Mouse (Mus musculus) cerebellum, adult 2 months (tissue): ENCODE results near the gene Lhfpl3.

Experiments
- CTCF ChIP-seq: fragments of 200-500 bp; IDR thresholded peaks from 2 replicates; pipeline ENCODE4 v1.5.1; 2011; ENCODE audit warnings: low read depth, mild to moderate bottlenecking, control low read depth, low read length, moderate library complexity, borderline replicate concordance; ENCODE audit not compliant: insufficient read depth
- POLR2A ChIP-seq: fragments of 200-500 bp; IDR thresholded peaks from 2 replicates; pipeline ENCODE4 v1.6.1; 2011; ENCODE audit warnings: low read length, control low read depth, borderline replicate concordance; ENCODE audit not compliant: insufficient read depth

DNA sequence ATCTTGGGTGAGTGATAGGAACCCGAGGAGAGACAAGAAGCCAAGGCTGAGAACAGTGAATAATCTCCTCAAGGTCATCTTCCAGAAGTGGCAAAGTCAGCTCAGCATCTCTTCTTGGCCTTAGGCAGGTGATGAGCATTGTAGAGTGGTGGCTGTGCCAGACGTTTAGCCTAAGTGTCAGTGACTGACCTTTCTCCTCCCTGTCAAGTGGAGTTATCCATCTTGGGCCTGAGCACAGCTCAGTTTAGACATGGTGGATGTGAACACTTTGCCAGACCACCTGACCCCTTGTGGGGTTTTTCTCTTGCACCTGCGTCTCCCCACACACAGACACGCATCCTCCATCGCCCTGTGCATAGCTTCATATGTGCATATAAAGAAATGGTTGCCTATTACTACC is 305.6 kb downstream of the Lhfpl3 start:
- TF ChIP-seq POLR2A: no peak
- TF ChIP-seq CTCF: no peak
